In the genomic region with DNA sequence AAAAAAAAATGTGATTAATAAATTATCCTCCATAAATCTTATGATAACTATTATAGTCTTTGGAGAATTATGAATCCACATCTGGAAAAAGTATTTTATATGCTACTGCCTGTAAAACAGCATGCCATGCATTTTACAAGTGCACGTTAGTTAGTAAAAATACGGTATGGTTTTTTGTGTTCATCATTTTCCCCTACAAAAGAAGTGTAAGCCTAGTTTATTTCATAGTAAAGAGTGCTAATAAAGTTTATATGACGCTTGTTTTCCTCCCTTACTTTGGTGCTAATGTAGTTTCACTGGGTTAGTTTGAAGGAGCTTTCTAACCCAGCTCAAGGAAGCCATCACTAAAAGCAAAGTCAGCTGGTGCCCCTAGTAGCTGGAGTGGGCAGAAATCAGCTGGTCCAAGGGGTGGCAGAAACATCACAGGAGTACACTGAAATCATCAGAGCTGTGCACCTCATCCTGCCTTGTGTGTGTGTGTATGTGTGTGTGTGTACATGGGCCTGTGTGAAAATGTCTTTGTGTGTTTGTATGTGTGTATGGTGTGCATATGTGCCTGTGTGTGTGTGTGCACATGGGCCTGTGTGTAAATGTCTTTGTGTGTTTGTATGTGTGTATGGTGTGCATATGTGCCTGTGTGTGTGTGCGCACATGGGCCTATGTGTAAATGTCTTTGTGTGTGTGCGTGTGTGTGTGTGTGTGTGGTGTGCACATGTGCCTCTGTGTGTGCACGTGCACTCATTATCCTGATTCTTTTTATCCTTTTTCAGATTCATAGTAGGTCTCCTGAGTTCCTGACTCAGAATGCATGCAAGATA, we compare ENCODE assay signal across 15 mouse cellular contexts.
"Had no signal": no experiment of that assay in that cellular context is flagged by ENCODE, and none has a peak within 500 bp of the region (broad histone marks: within the 10 kb centered on the region; RNA-seq: fewer than 3 reads in every experiment).

No protein-coding gene starts in this region.

- DNase-seq: kidney, adult 9 months; kidney, postnatal 10 days; kidney, postnatal 4 days; left cerebral cortex, postnatal 4 days; lung, embryonic 14.5 days; lung, postnatal 10 days; thymus, adult 2 months; thymus, postnatal 25 days had no signal

- H3K9ac ChIP-seq: liver, embryonic 12.5 days; lung, embryonic 14.5 days had no signal

- H3K4me2 ChIP-seq: liver, embryonic 12.5 days; lung, embryonic 14.5 days; midbrain, embryonic 11.5 days had no signal

- H3K9me3 ChIP-seq: liver, embryonic 12.5 days; megakaryocyte, embryonic 14.5 days had no signal

- H3K4me1 ChIP-seq: liver, embryonic 12.5 days; megakaryocyte, embryonic 14.5 days had no signal

- H3K4me3 ChIP-seq: layer of hippocampus, adult 2 months; liver, embryonic 12.5 days; megakaryocyte, embryonic 14.5 days had no signal

- H3K27me3 ChIP-seq: liver, embryonic 12.5 days; megakaryocyte, embryonic 14.5 days had no signal

- ATAC-seq: intestine, postnatal 0 days; liver, embryonic 12.5 days; midbrain, embryonic 16.5 days had no signal

- H3K27ac ChIP-seq: layer of hippocampus, adult 2 months; liver, embryonic 12.5 days; macrophage had no signal

- H3K36me3 ChIP-seq: liver, embryonic 12.5 days had no signal
